Mouse (Mus musculus) common myeloid progenitor, adult 5-6 weeks (primary cell): ENCODE results near the gene Emilin2. TPM values are rescaled to one million over a fixed set of nuclear protein-coding genes. Genes with fewer than 3 reads are reported as not detected.

Experiments
- ATAC-seq: replicated peaks from 2 replicates; pipeline ENCODE4 v1.8.0; 2016; ENCODE audit warnings: low read depth, mild to moderate bottlenecking, moderate TSS enrichment, inconsistent platforms; ENCODE audit not compliant: poor library complexity, severe bottlenecking
- total RNA-seq: library from RNA; stranded (forward); fragments of 200-1000, 187-1606 nt; gene quantifications from 2 replicates; pipeline ENCODE4 v1.2.3, GENCODE M21; 2017

The Emilin2 gene
- total RNA-seq, 1 experiment from 2014 or later = 41.2 TPM

GRCm38 (mm10) chr17:71268152-71268551 lies 43.6 kb downstream of the Emilin2 start:
- ATAC-seq = no peak

GRCm38 (mm10) chr17:71267374-71267773 lies 44.4 kb downstream of the Emilin2 start:
- no peak for ATAC-seq

- no peak for ATAC-seq
Measured at GRCm38 (mm10) chr17:71265336-71266051, 46.3 kb downstream of the Emilin2 start.

GRCm38 (mm10) chr17:71264739-71265138 lies 47.0 kb downstream of the Emilin2 start:
- ATAC-seq = peak; percentile 78

GRCm38 (mm10) chr17:71263136-71263535 lies 48.6 kb downstream of the Emilin2 start:
- peak; percentile 24 for ATAC-seq

- no peak for ATAC-seq
Measured at GRCm38 (mm10) chr17:71260658-71261057, 51.1 kb downstream of the Emilin2 start.

- peak; percentile 36 for ATAC-seq
Measured at GRCm38 (mm10) chr17:71259727-71260126, 52.1 kb downstream of the Emilin2 start.

GRCm38 (mm10) chr17:71256806-71257536 lies 54.8 kb downstream of the Emilin2 start:
- ATAC-seq = peak; percentile 63

- no peak for ATAC-seq
Measured at GRCm38 (mm10) chr17:71256068-71256615, 55.6 kb downstream of the Emilin2 start.

- ATAC-seq = no peak
Measured at GRCm38 (mm10) chr17:71254736-71255135, 57.0 kb downstream of the Emilin2 start.

GRCm38 (mm10) chr17:71254106-71254505 lies 57.7 kb downstream of the Emilin2 start:
- no peak for ATAC-seq

GRCm38 (mm10) chr17:71253391-71253790 lies 58.4 kb downstream of the Emilin2 start:
- ATAC-seq = no peak; the same call in 1 of the 2 replicates

GRCm38 (mm10) chr17:71252101-71252500 lies 59.7 kb downstream of the Emilin2 start:
- ATAC-seq = no peak

- ATAC-seq = no peak
Measured at GRCm38 (mm10) chr17:71251601-71252001, 60.2 kb downstream of the Emilin2 start.

GRCm38 (mm10) chr17:71250819-71251600 lies 60.8 kb downstream of the Emilin2 start:
- 0 out of 2 replicates have a peak, but pooled peaks have one; percentile 9 for ATAC-seq

- ATAC-seq = no peak
Measured at GRCm38 (mm10) chr17:71250046-71250445, 61.7 kb downstream of the Emilin2 start.

GRCm38 (mm10) chr17:71248963-71249362 lies 62.8 kb downstream of the Emilin2 start:
- no peak for ATAC-seq

- ATAC-seq = no peak
Measured at GRCm38 (mm10) chr17:71246022-71246421, 65.8 kb downstream of the Emilin2 start.

GRCm38 (mm10) chr17:71245133-71245532 lies 66.6 kb downstream of the Emilin2 start:
- ATAC-seq = no peak

- ATAC-seq = no peak
Measured at GRCm38 (mm10) chr17:71242666-71243065, 69.1 kb downstream of the Emilin2 start.
